Mouse (Mus musculus) olfactory bulb, adult 2 months (tissue): ENCODE data around the gene Gm28710.

ENCODE experiments used
- CTCF ChIP-seq: fragments of 200-500 bp; IDR thresholded peaks from 2 replicates; pipeline ENCODE4 v1.5.1; 2012; ENCODE audit warnings: low read depth, mild to moderate bottlenecking, low read length, moderate library complexity; ENCODE audit not compliant: insufficient read depth
- POLR2A ChIP-seq: fragments of 200-500 bp; IDR thresholded peaks from 2 replicates; pipeline ENCODE4 v1.6.1; 2012; ENCODE audit warnings: mild to moderate bottlenecking, low read depth, low read length, moderate library complexity; ENCODE audit not compliant: insufficient read depth

DNA sequence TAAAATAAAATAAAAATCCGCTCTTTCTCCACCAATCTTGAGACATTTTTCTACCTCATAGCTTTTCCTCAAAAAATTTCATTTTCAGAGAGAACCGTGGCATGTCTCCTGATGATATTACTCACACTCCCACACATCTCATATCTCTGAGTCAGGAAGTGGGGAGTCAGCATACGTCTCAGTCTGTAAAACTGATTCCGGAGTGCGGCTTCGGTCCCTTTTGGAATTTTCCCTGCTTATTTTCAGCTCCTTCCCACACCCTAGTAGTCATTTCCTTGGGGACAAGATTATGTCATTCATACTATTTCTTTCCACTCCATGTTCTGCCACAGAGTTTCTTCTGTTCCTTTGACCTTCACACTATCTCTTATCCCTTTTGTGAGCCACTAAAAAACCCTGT, 3.4 kb downstream of the Gm28710 start:
- TF ChIP-seq CTCF (no peak), POLR2A (no peak)
